Mouse (Mus musculus): ENCODE data around the gene Arhgap5. TPM values are rescaled to one million over a fixed set of nuclear protein-coding genes. Genes with fewer than 3 reads are reported as not detected.

The Arhgap5 gene
- total RNA-seq, 2 experiments from 2014 or later, result 130 to 134 TPM

GRCm38 (mm10) chr12:52619644-52620043, 115.9 kb downstream of the Arhgap5 start:
- no peak for DNase-seq (ENCODE audit: extremely low spot score in 1 of 2, low spot score in 1 of 2)

Other genes starting within 250 kb of the Arhgap5 start
- gene Akap6, start 195.4 kb downstream of the Arhgap5 start, total RNA-seq (2021), result 100 to 1,000 TPM; 121 to 133 TPM